Mouse (Mus musculus): ENCODE measurements around the gene Klk1b9.
"Not testable (repeated sequence)": the region's sequence is repeated elsewhere in the genome, so short reads cannot be mapped to it uniquely, and the experiment has no call there.

Klk1b9 gene

DNA sequence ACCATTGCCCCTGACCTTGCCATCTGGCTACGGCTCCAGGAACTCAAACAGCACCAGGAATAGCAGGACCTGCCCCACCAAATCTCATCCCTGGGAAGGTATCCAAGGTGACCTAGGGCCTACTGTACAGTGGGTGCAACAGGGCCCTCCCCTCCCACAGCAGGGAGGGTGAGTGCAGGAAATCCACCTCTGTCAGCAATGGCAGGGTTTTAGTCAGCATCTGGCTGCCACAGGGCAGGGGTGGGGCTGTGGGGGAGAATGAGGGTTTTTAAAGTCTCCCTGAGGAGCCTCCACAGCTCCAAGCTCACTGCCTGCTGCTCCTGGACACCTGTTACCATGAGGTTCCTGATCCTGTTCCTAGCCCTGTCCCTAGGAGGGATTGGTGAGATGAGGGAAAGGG is at the start of gene Klk1b9:
Klk1b9 (plus strand) TSS at position 301 of the 400 bp plus-strand sequence.
- not testable (repeated sequence) for DNase-seq

DNA sequence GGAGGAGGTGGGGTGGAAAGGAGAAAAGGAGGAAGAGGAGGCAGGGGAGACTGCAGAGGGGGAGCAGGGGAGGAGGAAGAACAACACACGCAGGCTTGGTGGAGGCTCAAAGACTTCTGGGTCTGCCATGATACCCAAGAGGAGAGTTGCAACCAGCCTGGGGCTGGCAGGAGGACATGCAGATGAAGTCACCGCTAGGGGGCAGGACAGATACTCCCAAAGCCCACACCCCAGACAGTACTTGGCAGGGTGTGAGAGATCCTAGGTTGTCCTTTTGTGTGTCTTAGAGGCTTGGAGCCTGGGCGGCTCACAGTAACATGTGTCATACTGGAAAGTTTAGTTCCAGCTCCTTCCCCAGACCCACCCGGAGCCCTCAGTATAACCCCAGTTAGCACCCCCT is 47.3 kb upstream of the Klk1b9 start:
- no peak for DNase-seq

DNA sequence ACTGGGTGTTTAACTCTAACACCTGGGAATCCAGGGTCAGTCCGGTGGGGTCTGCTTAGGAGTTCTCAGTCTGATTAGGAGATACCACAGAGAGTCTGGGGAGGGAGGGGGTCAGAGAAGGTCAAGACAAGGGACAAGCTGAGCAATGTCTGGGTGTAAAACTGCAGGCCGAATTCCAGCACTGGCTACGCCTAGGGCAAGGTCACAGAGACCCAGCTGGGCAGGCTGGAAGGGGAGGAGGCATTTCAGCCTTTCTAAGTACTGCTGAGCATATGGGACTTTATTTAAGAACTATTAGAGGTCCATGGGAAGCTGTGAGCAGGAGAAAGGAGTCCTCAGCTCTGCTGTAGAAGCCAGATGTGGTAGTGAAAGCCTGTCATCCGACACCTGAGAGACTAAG is 43.5 kb upstream of the Klk1b9 start:
- no peak for DNase-seq

DNA sequence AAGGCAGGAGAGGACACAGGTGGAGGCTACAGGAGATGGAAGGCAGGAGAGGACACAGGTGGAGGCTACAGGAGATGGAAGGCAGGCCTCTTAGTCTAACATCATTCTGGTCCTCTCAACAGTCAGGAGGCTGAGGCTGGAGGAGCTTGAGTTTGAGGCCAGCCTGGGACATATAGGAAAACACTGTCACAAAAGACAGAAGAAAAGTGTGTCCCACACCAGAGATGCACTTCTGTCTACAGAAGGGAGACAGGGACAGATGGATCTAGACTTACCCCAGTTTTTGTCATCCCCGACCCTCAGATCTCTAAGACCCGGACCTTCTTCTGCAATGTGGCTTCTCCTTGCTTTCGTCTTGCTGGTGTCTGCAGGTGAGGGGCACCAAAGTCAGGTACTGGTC is 42.4 kb upstream of the Klk1b9 start, which contains the start of gene Klk15:
Klk15 (plus strand) TSS at position 301 of the 400 bp plus-strand sequence.
- DNase-seq, result no peak

DNA sequence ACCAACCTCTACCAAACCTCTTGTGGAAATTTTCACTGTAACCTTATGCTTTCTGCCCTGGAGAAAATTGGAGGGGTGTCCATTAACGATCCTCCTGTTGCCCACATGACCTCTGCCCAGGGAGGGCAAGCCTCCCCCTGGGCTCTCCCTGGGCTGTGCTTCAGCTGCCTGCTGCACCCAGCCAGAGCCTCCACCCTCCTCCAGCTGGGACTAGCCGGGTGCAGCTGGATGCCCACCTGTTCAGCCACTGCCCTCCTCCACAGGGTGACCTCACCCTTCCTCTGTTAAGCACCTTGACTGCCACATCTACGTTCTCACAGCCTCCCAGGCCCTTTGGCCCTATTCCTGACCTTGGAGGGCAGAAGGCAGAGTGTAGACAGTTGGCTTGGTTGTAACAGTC is 41.1 kb upstream of the Klk1b9 start:
- no peak for DNase-seq

DNA sequence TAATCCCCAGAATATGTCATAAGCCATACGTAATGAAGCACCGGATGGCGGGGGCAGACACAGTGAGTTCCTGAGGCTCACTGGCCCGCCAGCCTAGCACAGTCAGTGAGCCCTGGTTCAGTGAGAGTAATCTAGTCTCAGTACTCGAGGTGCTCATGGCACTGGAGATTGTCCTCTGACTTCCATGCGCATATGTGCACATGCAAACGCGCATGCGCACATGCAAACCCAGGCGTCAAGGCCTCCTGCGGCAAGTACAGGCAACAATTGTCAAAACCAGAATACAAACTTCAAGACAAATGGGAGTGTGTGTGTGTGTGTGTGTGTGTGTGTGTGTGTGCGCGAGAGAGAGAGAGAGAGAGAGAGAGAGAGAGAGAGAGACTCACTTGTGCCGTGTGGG is 39.3 kb upstream of the Klk1b9 start:
- DNase-seq, result no peak

DNA sequence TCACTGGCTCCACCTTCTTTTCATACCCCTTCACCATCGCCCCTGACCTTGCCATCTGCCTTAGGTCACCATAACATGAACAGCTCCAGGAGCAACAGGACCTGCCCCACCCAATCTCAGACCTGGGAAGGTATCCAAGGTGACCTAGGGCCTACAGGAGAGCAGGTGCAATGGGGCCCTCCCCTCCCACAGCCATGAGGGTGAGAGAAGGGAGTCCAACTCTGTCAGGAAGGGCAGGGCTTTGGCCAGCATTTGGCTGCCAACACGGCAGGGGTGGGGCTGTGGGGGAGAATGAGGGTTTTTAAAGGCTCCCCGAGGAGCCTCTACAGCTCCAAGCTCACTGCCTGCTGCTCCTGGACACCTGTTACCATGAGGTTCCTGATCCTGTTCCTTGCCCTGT is 33.6 kb upstream of the Klk1b9 start:
- not testable (repeated sequence) for DNase-seq

DNA sequence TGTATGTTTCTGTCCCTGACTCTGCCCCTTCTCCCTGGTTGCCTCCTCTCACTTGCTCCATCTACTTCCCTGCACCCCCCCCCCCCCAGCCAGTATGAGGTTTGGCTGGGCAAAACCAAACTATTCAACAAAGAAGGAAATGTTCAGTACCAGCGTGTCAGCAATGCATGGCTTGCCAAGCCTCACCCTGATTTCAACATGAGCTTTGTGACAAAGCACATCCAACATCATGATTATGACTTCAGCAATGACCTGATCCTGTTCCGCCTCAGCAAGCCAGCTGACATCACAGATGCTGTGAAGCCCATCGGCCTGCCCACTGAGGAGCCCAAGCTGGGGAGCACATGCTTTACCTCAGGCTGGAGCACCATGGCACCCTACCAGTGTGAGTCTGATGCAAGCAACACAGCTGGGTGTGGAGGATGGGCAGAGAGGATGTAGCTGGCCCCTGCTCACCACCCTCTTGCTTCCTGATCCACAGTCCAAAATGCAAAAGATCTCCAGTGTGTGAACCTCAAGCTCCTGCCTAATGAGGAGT is 31.1 kb upstream of the Klk1b9 start:
- DNase-seq, result no peak

DNA sequence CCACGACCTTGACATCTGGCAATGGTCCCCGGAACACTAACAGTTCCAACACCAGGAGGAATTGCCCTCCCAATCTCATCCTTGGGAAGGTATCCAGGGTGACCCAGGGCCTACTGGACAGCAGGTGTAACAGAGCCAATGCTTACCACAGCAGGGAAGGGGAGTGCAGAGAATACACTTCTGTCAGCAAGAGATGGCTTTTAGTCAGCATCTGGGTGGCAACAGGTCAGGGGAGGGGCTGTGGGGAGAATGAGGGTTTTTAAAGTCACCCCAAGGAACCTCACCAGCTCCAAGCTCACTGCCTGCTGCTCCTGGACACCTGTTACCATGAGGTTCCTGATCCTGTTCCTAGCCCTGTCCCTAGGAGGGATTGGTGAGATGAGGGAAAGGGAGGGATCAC is 25.5 kb upstream of the Klk1b9 start, which contains the start of gene Klk1b8:
Klk1b8 (plus strand) TSS at position 301 of the 400 bp plus-strand sequence.
- no peak for DNase-seq

DNA sequence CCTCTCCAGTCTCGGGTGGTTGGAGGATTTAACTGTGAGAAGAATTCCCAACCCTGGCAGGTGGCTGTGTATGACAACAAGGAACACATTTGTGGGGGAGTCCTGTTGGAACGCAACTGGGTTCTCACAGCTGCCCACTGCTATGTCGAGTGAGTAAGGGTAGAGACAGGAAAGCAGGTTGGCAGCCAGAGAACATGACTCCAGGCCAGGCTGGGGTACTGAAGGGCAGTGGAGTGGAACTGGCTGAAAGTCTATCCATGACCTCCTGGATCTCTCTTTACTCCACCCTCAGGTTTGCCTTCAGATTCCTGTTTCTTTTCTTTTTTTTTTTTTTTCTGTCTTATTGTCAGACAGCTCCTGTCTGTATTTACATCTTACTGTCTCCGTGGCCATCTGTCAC is 23.2 kb upstream of the Klk1b9 start:
- no peak for DNase-seq

DNA sequence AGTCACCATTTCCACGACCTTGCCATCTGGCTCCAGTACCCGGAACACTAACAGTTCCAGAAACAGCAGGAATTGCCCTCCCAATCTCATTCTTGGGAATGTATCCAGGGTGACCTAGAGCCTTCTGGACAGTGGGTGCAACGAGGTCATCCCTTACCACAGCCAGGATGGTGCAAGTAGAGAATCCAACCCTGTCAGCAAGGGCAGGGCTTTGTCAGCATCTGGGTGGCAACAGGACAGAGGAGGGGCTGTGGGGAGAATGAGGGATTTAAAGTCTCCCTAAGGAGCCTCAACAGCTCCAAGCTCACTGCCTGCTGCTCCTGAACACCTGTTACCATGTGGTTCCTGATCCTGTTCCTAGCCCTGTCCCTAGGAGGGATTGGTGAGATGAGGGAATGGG is 9.4 kb upstream of the Klk1b9 start, which contains the start of gene Klk1b1:
Klk1b1 (plus strand) TSS at position 301 of the 400 bp plus-strand sequence.
- DNase-seq, result no peak

DNA sequence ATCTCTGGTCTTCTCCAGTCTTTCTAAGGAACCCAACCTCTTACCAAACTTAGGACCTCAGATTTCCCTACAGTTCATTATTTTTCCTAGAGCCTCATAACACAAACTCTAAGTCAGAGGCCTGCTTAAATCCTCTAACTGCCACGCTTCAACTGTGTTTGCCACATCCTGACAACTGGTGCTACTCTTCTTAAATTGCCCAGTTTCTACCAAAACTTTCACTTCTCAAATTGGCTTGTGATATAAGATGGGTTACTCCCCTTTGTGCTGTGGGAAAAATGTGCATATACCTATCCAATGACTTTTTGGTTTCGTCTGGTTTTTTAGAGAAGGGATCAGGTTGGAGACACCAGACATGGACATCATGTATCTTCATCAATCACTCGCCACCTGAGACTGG is 8.8 kb upstream of the Klk1b9 start:
- DNase-seq, result no peak

DNA sequence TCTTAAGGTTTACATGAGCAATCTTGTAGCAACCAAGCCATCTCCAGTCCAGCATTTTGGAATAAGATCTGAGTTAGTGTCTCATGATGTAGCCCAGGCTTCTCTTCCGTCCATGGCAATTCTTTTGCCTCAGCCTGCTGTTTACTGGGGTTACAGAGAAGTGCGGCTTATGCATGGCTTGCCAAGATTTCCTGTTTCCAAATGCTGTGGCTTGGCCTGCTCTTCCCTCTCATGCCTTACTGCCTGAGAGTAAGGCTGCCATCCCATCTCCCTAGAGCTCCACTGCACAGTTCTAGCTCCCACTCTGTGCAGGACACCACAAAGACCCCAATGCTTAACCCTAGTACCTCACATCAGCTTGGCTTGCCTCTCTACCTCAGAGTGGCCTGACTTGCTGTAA is 8.2 kb upstream of the Klk1b9 start:
- DNase-seq, result no peak

DNA sequence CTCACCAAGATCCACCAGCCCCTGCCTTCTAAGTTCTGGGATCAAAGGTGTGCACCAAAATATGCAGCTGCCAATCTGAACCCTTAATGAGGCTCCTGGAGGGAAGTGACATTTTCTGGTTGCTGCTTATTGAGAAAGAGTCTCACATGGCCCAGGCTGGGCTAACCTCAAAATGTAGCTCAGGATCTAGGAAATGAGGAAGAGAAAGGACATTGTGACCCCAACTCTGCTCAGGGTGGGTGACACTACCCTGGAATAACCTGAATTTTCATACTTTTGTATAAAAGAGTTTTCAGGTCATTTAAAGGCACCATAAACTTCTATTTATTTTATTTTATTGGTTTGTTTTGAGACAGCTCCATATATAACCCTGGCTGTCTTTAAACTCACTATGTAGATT is 9.8 kb downstream of the Klk1b9 start:
- DNase-seq, result no peak

DNA sequence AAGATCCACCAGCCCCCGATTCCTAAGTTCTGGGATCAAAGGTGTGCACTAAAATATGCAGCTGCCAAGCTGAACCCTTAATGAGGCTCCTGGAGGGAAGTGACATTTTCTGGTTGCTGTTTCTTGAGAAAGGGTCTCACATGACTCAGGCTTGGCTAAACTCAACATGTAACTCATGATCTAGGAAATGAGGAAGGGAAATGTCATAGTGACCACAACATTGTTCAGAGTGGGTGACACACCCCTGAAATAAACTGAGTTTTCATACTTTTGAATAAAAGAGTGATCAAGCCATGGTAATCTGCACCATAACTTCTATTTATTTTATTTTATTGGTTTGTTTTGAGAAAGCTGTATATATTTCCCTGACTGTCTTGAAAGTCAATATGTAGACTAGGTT is 19.0 kb downstream of the Klk1b9 start:
- DNase-seq, result not testable (repeated sequence)

DNA sequence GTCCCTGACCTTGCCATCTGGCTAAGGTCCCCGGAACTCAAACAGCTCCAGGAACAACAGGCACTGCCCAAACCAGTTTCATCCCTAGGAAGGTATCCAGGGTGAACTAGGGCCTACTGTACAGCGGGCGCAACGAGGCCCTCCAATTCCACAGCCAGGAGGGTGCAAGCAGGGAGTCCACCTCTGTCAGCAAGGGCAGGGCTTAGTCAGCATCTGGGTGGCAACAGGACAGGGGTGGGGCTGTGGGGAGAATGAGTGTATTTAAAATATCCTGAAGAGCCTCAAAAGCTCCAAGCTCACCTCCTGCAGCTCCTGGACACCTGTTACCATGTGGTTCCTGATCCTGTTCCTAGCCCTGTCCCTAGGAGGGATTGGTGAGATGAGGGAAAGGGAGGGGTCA is 19.7 kb downstream of the Klk1b9 start, which contains the start of gene Klk1b11:
Klk1b11 (plus strand) TSS at position 301 of the 400 bp plus-strand sequence.
- not testable (repeated sequence) for DNase-seq

DNA sequence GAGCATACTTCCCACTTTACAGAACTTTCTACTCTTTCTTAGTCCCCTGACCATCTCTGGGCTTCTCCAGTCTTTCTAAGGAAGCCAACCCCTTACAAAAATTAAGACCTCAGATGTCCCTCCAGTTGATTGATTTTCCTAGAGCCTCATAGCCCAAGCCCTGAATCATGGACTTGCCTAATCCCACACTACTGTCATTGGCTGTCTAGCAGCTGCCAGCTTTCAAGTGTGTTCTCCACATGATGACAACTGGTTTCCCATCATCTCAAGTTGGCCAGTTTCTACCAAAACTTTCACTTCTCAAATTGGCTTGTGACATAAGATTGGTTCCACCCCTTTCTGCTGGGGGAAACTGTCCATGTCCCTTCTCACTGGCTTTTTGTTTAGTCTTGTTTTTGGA is 29.0 kb downstream of the Klk1b9 start:
- peak; percentile 45 for DNase-seq

DNA sequence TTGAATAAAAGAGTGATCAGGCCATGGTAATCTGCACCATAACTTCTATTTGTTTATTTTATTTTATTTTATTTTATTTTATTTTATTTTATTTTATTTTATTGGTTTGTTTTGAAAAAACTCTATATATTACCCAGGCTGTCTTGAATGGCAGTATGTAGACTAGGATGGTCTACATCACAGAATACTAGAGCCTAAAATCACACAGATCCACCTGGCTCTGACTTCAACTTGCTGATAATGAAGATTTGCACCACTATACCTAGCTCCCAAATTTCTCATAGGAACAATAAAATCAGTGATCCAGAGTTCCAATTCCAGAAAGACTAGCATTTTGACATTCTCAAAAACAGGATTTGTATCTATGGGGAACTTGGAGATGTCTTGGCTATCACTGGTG is 36.0 kb downstream of the Klk1b9 start, which contains the start of gene Klk1b26:
Klk1b26 (plus strand) TSS at position 301 of the 400 bp plus-strand sequence.
- DNase-seq, result not testable (repeated sequence)

DNA sequence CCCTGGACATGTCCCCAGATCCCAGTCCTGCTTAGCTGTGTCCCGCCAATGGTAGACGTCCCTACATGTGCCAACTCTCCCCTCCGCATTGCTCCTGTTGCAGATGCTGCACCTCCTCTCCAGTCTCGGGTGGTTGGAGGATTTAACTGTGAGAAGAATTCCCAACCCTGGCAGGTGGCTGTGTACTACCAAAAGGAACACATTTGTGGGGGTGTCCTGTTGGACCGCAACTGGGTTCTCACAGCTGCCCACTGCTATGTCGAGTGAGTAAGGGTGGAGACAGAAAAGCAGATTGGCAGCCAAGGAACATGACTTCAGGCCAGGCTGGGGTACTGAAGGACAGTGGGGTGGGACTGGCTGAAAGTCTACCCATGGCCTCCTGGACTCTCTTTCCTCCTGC is 38.8 kb downstream of the Klk1b9 start:
- peak; percentile 86 for DNase-seq

DNA sequence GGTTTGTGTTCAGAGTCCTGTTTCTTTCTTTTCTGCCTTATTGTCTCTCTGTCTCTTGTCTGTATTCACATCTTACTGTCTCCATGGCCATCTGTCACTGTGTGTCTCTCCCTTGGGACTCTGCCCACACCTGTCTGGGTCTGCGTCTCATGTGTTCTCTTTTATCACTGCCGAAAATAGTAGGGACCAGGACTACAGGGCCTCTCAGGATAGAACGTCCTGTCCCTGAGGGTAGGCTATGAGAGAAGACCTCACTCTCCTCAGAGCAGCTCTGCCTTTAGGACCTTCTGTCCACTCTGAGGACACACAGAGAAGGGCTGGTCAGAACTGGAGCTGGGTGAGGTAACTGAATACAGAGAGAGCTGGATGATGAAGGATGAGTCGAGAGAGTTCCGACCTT is 39.2 kb downstream of the Klk1b9 start:
- DNase-seq, result peak; percentile 92
